Mouse (Mus musculus) brain, embryonic 14.5 days (tissue): ENCODE data around the gene Rpp25l. TPM values are rescaled to one million over a fixed set of nuclear protein-coding genes. Genes with fewer than 3 reads are reported as not detected.

Experiments used
- DNase-seq: peaks from one replicate; pipeline ENCODE4 v3.0.0-alpha.2; 2011; ENCODE audit warnings: low read depth
- CTCF ChIP-seq: fragments of 200-500 bp; IDR thresholded peaks from 2 replicates; pipeline ENCODE4 v1.5.1; 2012; ENCODE audit warnings: inconsistent platforms, mild to moderate bottlenecking, moderate library complexity, borderline replicate concordance; ENCODE audit not compliant: insufficient read depth, insufficient read length; ENCODE audit errors: extremely low read depth
- POLR2A ChIP-seq: fragments of 200-500 bp; IDR thresholded peaks from 2 replicates; pipeline ENCODE4 v1.6.1; 2012; ENCODE audit warnings: mild to moderate bottlenecking, inconsistent platforms, borderline replicate concordance; ENCODE audit not compliant: poor library complexity, insufficient read depth, insufficient read length, severe bottlenecking; ENCODE audit errors: extremely low read depth
- polyA plus RNA-seq: library from polyadenylated mRNA; depleted of rRNA; stranded (reverse); fragments of >200 nt; gene quantifications from 2 replicates; pipeline ENCODE4 v1.2.3, GENCODE M21; 2012

Rpp25l gene
- polyA plus RNA-seq, 1 experiment, result 53.9 TPM

DNA sequence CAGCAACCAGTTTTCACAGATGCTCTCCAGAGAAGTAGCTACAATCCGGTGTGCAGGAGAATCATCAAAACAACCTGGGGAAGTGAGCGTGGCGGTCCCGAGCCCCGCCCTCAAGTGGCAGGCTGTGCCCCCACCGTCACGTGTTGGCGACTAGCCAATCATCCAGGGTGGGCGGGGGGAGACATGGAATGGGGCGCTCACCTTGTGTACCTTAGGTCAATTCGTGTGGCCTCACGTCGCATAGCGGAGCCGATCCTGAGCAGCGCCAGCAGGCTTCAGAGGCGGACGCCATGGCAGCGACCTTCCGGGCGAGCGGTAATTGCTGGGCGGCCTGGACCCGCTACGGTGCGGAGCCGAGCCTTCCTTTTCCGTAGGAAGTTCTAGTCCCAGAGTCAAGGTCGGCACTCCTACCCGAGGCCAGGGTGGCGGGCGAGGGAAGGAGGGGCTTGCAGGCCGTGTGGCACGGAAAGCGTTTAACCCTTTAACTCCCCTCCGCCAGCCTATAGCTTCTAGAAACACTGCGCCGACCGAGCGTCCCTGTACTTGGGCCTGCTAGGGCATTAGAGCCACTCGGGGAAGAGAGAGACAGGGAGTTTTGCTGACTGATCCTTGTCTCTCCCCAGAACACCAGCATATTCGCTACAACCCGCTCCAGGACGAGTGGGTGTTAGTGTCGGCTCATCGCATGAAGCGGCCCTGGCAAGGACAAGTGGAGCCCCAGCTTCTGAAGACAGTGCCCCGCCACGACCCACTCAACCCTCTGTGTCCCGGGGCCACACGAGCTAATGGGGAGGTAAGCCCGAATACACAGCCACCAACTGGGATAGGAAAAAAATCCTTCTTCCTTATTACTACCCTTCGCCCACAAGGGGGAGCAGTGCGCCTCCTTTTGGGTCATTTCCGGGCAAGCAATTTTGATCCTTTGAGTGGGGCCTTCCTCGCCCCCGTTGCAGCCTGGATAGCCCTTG is 42.3 kb upstream of the Rpp25l start, which contains the start of gene Sigmar1:
TSS of gene Sigmar1 (minus strand) at position 820 of the 968 bp plus-strand sequence.
- peak; percentile 87 for DNase-seq
- TF ChIP-seq CTCF (peak; percentile 88), POLR2A (no peak)

DNA sequence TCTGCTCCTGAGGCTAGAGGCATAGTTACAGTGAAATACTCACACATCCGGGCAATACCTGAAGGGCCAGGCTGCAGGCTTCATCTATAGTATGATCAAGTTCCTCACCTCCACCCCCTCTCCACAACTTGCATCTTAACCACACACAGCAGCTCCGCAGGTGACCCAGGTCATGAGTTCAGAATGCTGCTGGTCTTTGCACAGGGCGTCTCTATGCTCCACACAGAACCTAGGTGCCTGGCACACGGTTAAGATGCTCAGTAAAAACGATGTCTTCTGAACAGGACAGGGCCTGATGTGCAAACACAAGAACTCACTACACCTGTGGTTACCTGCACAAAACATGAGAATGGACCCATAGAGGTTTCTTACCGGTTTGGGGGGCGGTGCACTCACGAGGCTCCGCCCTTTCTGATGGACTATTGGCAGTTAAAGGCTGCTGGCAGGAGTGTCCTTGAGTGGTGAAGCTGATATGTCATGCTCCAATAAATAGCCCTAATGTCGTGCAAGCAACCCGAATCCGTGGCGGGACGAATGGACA is 41.5 kb upstream of the Rpp25l start, which contains the start of gene Galt:
TSS of gene Galt (plus strand) at position 432 of the 541 bp plus-strand sequence.
- DNase-seq, result no peak
- TF ChIP-seq CTCF (no peak), POLR2A (no peak)

DNA sequence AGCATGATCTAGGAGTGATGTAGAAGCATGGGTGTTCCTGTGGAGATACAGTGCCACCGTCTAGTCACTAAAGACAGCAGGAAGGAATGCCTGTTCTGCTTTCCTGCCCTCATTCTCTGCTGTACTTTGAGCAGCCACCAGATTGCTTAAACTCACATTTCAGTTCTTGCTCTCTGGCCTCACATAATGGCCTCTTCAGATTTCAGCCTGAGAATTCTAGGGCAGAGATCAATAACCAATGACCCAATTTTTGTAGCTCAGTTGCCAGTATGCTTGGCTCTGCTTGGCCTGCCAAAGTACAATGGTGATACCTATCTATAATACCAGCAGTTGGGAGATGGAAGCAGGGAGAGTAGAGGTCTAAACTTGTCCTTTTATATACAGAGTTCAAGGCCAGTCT is 31.7 kb upstream of the Rpp25l start:
- DNase-seq, result no peak
- TF ChIP-seq POLR2A, result no peak
- no peak for TF ChIP-seq CTCF

DNA sequence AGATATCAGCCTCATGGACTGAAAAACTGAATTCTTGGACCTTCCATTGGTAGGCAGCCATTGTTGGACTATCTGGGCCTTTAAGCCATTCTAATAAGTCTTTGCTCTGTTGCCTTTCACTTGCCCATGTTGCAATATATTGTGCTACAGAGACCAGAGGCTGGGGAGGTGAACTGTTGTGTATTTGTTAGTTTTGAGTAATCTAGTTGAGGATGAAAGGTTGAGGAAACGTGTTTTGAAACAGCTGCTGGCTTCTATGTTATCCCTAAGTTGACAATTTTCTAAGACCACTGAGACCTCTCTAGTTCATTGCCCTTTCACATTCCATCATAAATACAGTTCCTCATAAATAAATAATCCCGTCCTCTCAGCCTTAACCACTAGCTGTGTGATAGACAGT is 30.8 kb upstream of the Rpp25l start:
- DNase-seq, result no peak
- no peak for TF ChIP-seq CTCF
- TF ChIP-seq POLR2A, result no peak

DNA sequence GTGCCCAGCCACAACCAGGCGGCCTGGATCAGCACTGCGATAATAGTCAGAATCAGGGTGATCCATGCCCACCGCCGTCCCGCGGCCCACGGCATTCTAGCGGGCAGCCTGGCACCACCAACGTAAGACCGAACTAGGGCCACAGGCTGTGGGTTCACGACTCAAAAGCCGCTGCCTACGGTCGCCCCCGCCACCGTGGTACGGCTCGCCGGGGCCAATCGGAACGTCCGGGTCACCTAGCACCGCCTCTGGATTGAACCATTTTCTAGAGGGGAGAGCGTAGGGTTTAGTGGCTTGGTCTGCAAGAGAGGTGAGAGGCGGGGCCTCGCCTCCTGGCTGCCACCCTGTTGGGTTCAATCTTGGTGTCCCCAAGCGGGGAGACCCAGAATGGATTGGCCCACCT is 27.8 kb upstream of the Rpp25l start:
- TF ChIP-seq CTCF (no peak), POLR2A (peak; percentile 58; the same call in 1 of the 2 replicates)
- DNase-seq, result peak; percentile 99

DNA sequence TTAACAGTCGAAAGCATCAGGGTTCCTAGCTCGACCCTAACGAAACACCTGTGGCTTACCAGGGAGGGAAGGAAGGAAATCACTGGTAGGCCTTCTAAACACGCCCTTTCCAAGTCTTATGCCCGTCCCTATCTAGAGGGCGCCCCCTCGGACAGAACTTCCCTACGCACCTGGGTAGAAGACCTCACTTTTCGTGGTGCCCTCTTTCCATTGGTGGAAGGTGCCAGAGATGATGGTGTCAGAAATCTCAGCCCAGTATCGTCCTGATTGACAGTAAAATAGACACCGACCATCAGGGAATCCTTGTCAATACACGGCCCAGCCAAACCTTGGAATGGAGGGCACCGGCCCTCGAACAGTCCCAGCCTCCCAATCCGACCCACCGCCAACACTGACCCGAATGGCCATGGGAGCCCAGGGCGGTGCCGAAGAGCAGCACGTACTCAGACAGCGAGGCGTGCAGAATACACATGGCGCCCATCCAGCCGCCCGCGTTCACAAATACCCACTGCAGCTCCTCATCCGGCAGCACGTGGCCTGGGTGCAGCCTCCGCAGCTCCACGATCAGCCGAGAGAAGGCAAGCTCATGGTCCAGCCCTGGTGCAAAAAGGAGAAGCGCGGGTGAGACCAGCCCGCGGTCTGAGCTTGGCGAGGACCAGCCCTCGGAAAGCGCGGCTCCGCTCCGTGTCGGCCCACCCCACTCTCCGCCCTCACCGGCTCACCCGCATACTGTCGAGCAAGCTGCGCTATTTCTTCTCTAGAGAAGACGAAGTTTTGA is 27.2 kb upstream of the Rpp25l start:
- no peak for DNase-seq
- TF ChIP-seq CTCF (no peak), POLR2A (no peak)

DNA sequence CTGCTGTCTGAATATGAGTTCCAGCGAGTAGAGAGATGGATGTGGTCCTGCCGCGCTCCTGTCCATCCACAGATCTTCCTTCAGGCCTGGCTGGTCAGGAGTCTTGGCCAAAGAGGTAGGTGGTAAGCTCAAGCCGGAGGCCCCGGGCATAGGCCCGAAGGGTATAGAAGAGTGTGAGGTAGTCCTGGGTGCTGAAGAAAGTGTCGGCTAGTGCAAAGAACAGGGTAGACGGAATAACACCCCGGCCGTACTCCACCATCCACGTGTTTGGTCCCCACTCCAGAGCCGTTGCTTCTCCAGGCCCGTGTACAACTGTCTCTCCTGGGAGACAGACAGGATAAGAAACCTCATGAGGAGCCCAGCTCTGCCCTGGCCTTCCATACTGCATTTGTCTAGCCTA is 25.9 kb upstream of the Rpp25l start:
- DNase-seq, result no peak
- no peak for TF ChIP-seq POLR2A
- TF ChIP-seq CTCF, result no peak

DNA sequence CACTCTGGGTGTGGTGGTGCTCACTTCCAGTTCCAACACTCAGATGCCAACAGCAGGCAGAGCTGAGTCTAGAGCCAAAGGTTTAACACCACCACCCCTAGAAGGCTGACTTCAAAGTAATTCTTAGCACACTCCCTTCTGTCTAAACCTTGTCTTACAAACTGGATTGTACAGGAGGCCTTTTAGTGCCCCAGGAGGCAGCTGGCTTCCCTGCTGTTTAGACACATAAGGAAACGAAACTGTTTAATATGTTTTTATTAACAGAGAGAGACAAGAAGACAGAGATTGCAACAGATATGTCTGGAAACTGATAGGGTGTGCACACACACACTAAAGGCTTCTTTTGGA is 24.9 kb upstream of the Rpp25l start:
- DNase-seq, result no peak
- TF ChIP-seq CTCF (no peak), POLR2A (no peak)

DNA sequence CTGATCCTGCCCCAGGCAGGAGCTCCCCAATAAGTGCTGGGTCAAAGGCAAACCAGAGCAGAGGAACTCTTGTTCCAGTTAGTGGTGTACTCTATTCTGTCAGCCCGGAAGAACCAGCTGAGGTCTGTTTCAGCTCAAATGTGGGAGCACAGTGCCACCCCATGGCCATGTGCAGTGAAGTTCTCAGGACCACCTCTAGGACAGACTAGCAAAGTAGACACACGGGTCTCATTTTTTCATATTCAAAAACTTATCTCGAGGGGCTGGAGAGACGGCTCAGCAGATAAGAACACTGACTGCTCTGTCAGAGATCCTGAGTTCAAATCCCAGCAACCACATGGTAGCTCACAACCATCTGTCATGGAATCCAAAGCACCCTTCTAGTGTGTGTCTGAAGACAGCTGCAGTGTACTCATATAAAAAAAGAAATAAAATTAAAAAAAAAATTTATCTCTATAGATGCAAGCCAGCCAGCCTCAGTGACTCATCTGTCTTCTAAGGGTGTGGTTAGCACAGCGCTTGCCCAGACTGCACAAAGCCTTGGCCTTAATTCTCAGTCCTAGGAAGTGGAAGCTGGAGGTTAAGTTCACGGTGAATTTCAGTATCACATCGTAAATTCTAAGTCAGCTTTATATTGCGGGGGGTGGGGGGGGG is 24.4 kb upstream of the Rpp25l start:
- TF ChIP-seq CTCF, result peak; percentile 92
- TF ChIP-seq POLR2A, result no peak
- peak; percentile 89 for DNase-seq

DNA sequence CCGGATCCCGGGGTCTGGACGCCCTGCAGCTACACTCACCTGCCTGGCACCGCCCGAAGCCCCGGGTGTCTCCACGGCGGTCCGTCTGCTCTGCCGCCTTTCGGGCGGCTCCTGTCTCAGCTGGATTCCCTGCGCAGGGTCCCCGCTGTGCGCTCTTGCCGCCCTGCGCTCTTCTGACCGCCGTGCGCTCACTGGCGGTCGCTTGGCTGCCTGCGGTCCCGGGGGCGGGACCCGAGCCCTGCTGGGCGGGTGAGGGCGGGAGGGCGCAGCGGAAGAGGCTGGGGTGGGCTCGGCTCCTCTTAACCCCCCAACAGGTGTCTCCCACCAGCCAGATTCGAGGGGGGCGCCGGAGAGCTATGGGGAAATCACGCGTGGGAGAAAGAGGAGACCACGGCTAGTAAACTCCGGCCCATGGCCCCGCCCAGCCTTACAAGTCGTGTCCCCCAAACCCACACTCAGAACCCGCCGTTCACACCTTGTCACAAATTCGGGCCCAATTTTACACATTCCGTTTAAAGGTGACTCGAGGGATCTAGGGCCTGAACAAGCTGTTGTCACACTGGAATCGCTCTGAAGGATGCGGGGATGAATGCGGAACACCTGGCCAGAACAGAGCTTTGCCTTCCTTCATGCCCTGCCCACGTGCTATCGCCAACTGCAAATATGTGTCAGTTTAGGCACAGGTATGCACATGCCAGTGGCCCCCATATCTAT is 17.9 kb upstream of the Rpp25l start, which contains the start of gene Arid3c:
TSS of gene Arid3c (minus strand) at position 91 of the 714 bp plus-strand sequence.
- DNase-seq, result peak; percentile 29
- no peak for TF ChIP-seq CTCF
- no peak for TF ChIP-seq POLR2A

DNA sequence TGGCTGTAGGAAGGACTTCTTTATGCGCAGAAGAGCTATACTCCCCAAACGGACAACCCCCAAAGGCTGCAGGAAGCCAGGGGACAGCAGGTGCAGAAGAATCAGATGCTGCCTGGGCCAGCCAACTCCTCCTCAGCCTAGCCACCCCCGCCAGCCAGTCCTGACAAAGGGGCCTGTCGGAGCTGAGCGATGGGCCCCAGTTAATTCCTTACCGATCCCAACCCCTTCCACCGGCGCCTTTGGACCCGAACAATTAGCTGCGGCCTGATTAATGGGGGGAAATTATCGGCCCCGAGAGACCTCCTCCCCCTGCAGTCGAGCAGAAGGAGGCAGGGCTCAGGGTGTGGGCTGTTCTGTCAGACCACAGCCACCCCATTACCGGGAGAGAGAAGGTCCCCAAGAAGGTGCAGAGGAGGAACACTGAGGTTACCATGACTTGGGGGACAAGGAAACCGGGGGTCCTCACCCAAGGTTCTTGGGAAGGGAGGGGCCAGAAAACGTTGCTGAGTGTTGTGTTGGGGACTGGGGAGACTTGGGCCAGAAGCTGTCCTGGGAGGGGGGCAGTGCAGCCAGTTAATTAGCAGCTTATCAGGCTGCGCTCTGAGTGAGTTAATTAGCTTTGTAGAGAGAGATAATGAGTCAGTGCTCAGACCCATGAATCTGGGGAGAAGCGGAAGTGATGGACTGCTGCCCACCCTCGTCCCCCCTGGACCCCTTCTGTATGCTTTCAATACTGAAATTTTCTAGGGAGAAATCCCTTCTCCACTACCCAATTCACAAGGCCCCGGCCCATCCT is 13.7 kb upstream of the Rpp25l start:
- DNase-seq, result peak; percentile 85
- no peak for TF ChIP-seq POLR2A
- TF ChIP-seq CTCF, result no peak
